Mouse (Mus musculus) E14TG2a.4 (cell line): Measurements from ENCODE around the gene Gdpd1.

Source experiments
- CTCF ChIP-seq: conservative IDR thresholded peaks from 2 replicates; pipeline ENCODE4 v1.5.1; 2014; ENCODE audit warnings: low read length
- NANOG ChIP-seq: IDR thresholded peaks from 2 replicates; pipeline ENCODE4 v1.6.1; 2014; ENCODE audit warnings: borderline replicate concordance, low read length, mixed read lengths

- no peak for TF ChIP-seq CTCF
- TF ChIP-seq NANOG = no peak
Observed at GRCm38 (mm10) chr11:87002078-87002829, 71.6 kb downstream of the Gdpd1 start.
